ENCODE assay signal across 29 mouse cellular contexts in genomic region chr13:80899435-80900029, GRCm38 (mm10). TPM values are rescaled to one million over a fixed set of nuclear protein-coding genes. Genes with fewer than 3 reads are reported as not detected.
DNase-seq lines count a peak whose midpoint lies in the region; ATAC-seq and TF ChIP-seq lines count a peak whose summit lies in the region.
"Had no signal": no experiment of that assay in that cellular context is flagged by ENCODE, and none has a peak within 500 bp of the region (broad histone marks: within the 10 kb centered on the region; RNA-seq: fewer than 3 reads in every experiment).

No protein-coding gene starts in this region.

- peaks cover 2% of the 10 kb centered on the region for H3K36me3 ChIP-seq in ES-E14 (ENCODE audit: control insufficient read depth, insufficient read depth, low read length, poor library complexity, severe bottlenecking)

- H3K4me1 ChIP-seq in ES-E14 (ENCODE audit: control insufficient read depth in 2 of 2, insufficient read depth in 2 of 2, low read length in 2 of 2, poor library complexity in 1 of 2) = peaks cover 5 to 8% of the 10 kb centered on the region in 2 experiments
- H3K4me1 ChIP-seq: embryonic facial prominence, embryonic 10.5 days; embryonic facial prominence, embryonic 13.5 days; forebrain, embryonic 12.5 days; heart, embryonic 12.5 days; heart, embryonic 15.5 days; hindbrain, embryonic 12.5 days; hindbrain, embryonic 15.5 days had no signal

- intact Hi-C loops in heart, postnatal 10 days (cut with DNase I) = no loop called here

- in situ Hi-C loops in ES-E14 (cut with MboI; ENCODE audit: low sequenced_read_pairs in 2 of 2, unreplicated experiment in 2 of 2) = loop anchor here in 1 of 2 experiments (25.0 kb wide), 1 partner anchor 263 kb away; no protein-coding TSS in a partner anchor

- H3K9me3 ChIP-seq in ES-E14 (ENCODE audit: control insufficient read depth, insufficient read depth, low read depth, low read length) = no peaks in the 10 kb centered on the region
- H3K9me3 ChIP-seq: embryonic facial prominence, embryonic 10.5 days; embryonic facial prominence, embryonic 13.5 days; forebrain, embryonic 12.5 days; heart, embryonic 15.5 days; hindbrain, embryonic 12.5 days; hindbrain, embryonic 15.5 days had no signal

- ATAC-seq in hematopoietic stem cell, adult 5-6 weeks (replicated peaks in 1 of 2; ENCODE audit: insufficient read depth in 1 of 2, low FRiP score in 2 of 2, low TSS enrichment in 1 of 2, low read depth in 1 of 2, poor library complexity in 2 of 2, severe bottlenecking in 2 of 2) = peak; percentile 62 to 84
- peak; percentile 68 for ATAC-seq in megakaryocyte-erythroid progenitor cell, adult 5-6 weeks (replicated peaks; ENCODE audit: low FRiP score, low TSS enrichment, poor library complexity, severe bottlenecking)
- ATAC-seq: activated CD4-positive, CD25-positive, alpha-beta regulatory T cell, adult 4 months; CD4-positive, CD25-positive, alpha-beta regulatory T cell, adult 4 months; forebrain, embryonic 16.5 days; intestine, postnatal 0 days had no signal

- no peak overlapping the region for H3K27ac ChIP-seq in ES-E14 (ENCODE audit: insufficient read depth, low read depth, low read length, poor library complexity, severe bottlenecking)
- H3K27ac ChIP-seq: embryonic facial prominence, embryonic 10.5 days; embryonic facial prominence, embryonic 13.5 days; forebrain, embryonic 12.5 days; heart, embryonic 15.5 days; hindbrain, embryonic 12.5 days; hindbrain, embryonic 15.5 days had no signal

- no peak overlapping the region for H3K4me3 ChIP-seq in ES-E14 (ENCODE audit: insufficient read depth in 1 of 2, low read depth in 1 of 2, low read length in 2 of 2, poor library complexity in 1 of 2, severe bottlenecking in 1 of 2)
- H3K4me3 ChIP-seq: embryonic facial prominence, embryonic 10.5 days; embryonic facial prominence, embryonic 13.5 days; erythroblast, embryonic 14.5 days; forebrain, embryonic 12.5 days; heart, embryonic 12.5 days; heart, embryonic 15.5 days; hindbrain, embryonic 12.5 days; hindbrain, embryonic 15.5 days had no signal

- H3K9ac ChIP-seq in ES-E14 (ENCODE audit: insufficient read depth, low read depth, low read length, poor library complexity, severe bottlenecking) = no peak overlapping the region
- H3K9ac ChIP-seq: embryonic facial prominence, embryonic 13.5 days; forebrain, embryonic 12.5 days; heart, embryonic 12.5 days; heart, embryonic 15.5 days; hindbrain, embryonic 12.5 days; hindbrain, embryonic 15.5 days had no signal

- DNase-seq in ES-E14 (ENCODE audit: low read depth, low spot score) (no peak), MEL-GATA-1-ER (ENCODE audit: extremely low read depth, low read depth) (peak; percentile 63)
- no peak for DNase-seq in heart, postnatal 10 days
- DNase-seq in adrenal gland, adult 8-10 months = no peak
- DNase-seq in retina, postnatal 1 day = no peak
- DNase-seq: adrenal gland, postnatal 14 days; cerebellum, adult 11 months; cerebellum, adult 2 months; cerebellum, adult 9-11 months; cerebellum, postnatal 25 days; embryo, embryonic 11 days; gastrocnemius, postnatal 10 days; heart, adult 18-20 months; heart, postnatal 14 days; heart, postnatal 4 days had no signal

TF ChIP-seq in ES-E14, 5 proteins besides CTCF, POLR2A, EP300 and RAD21:
- TF ChIP-seq MAFK (IDR thresholded peaks at IDR 0.05; ENCODE audit: insufficient read depth, low read depth, low read length) (no peak), ZC3H11A (IDR thresholded peaks at IDR 0.05; ENCODE audit: borderline replicate concordance, low read depth, low read length) (no peak), CHD2 (IDR thresholded peaks at IDR 0.05; ENCODE audit: low read depth, low read length) (no peak), HCFC1 (IDR thresholded peaks at IDR 0.05; ENCODE audit: borderline replicate concordance, insufficient read depth, low read length) (no peak), ZNF384 (IDR thresholded peaks at IDR 0.05; ENCODE audit: low read depth, low read length) (0 out of 2 replicates have a peak, but pooled peaks have one; percentile 51)

RNA-seq across cellular contexts. Expression of gene Arrdc3, which starts 16.3 kb away (rescaled TPM):
- total RNA-seq in ES-E14 (2012; rRNA removed) = 61.2 and 77.9 TPM in 2 replicates
- total RNA-seq in hematopoietic stem cell, adult 5-6 weeks (2017) = 54.8 and 81.4 TPM in 2 replicates
- total RNA-seq in megakaryocyte-erythroid progenitor cell, adult 5-6 weeks (2014; fragmentation: Nextera tagmentation) = 17.6 and 32.8 TPM in 2 replicates
- 18.9 and 31.6 TPM in 2 replicates for total RNA-seq in megakaryocyte-erythroid progenitor cell, adult 5-6 weeks (2017)
- total RNA-seq in heart, postnatal 10 days (2021) = 10 to 100 TPM; 44.7 to 51.3 TPM
- total RNA-seq in adrenal gland, adult 8-10 months (2022) = 100 to 1,000 TPM; 106 to 200 (median 117) TPM
